Mouse (Mus musculus): ENCODE results near the gene Zfyve27. TPM values are rescaled to one million over a fixed set of nuclear protein-coding genes. Genes with fewer than 3 reads are reported as not detected.

The Zfyve27 gene
- polyA plus RNA-seq, 1 experiment from 2014 or later: 11.6 TPM

DNA sequence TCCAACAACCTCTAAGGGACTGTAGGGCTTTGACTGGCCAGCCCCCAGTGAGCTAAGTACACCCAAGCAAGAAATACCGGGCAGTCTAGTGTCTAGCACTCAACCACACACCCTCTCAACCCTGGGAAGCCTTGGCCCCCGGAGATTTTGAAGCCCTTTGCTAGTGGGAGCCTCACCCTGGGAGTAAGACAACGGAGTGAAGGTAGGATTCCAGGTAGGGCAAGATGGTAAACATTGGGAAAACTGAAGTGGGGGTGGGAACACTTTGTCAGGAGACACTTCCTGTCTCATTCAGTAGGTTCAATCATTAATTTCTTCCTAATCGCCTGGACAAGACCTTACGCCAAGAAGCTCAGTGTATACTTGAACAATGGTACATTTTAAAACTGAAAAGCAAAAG lies 36.7 kb upstream of the Zfyve27 start:
- no peak overlapping the region for H3K27ac ChIP-seq (ENCODE audit: low read depth, low read length)
- WGBS (ENCODE audit: insufficient replicate concordance): 84% methylated on average over 5 of the region's 5 CpGs
- H3K4me3 ChIP-seq (ENCODE audit: low read depth, low read length): no peak overlapping the region
- H3K27me3 ChIP-seq (ENCODE audit: control insufficient read depth, insufficient read depth, low read length): no peaks in the 10 kb centered on the region
- no peak overlapping the region for H3K9ac ChIP-seq (ENCODE audit: low read depth, low read length)
- H3K4me1 ChIP-seq (ENCODE audit: control insufficient read depth, insufficient read depth, low read length): peaks cover 27% of the 10 kb centered on the region
- peaks cover 6% of the 10 kb centered on the region; the same call in 1 of the 2 replicates for H3K36me3 ChIP-seq (ENCODE audit: control insufficient read depth, insufficient read depth, low read length)
- ATAC-seq (replicated peaks; ENCODE audit: insufficient number of reproducible peaks, low FRiP score, low TSS enrichment): no peak
- no peak overlapping the region for H3K4me2 ChIP-seq
- no peaks in the 10 kb centered on the region for H3K9me3 ChIP-seq (replicated peaks; ENCODE audit: control insufficient read depth, low read length)

DNA sequence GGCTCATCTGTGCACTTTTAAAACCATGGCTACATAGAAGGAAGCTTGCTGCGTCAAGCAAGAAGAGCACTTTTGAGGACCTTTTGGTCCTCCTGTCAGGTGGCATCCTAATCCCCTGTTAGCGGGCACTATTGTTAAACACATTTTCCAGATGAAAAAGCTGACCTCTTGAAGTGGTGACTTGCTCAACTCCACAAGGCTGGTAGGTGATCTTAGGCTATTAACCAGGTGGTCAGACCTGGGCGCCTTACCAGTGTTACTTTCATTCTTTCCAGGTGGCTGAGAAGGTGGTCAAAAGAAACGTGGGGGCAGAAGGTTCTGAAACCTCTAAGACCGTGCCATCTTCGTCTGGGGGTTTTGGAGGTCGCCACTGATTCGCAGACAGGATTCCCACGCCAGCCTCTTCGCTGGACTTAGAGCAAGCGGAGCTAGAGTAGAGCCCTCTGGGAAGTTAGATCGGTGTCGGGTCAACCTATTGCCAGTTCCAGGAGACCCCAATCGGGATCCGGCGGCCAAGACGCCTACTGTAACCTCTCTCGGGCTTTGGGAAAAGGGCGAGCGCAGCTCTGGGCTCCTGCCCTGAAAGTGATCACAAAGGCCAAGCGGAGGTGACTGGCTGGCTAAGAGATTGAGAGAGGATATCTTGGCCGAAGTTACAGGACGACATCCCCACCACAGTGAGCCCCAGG lies 35.6 kb upstream of the Zfyve27 start:
- H3K27me3 ChIP-seq (ENCODE audit: control insufficient read depth, insufficient read depth, low read length): no peaks in the 10 kb centered on the region
- H3K4me2 ChIP-seq: peak overlapping the region; percentile 98
- H3K9me3 ChIP-seq (replicated peaks; ENCODE audit: control insufficient read depth, low read length): no peaks in the 10 kb centered on the region
- no peak for ATAC-seq (replicated peaks; ENCODE audit: insufficient number of reproducible peaks, low FRiP score, low TSS enrichment)
- peak overlapping the region; percentile 89 for H3K27ac ChIP-seq (ENCODE audit: low read depth, low read length)
- no peaks in the 10 kb centered on the region; the same call in 1 of the 2 replicates for H3K36me3 ChIP-seq (ENCODE audit: control insufficient read depth, insufficient read depth, low read length)
- H3K4me3 ChIP-seq (ENCODE audit: low read depth, low read length): peak overlapping the region; percentile 76
- H3K4me1 ChIP-seq (ENCODE audit: control insufficient read depth, insufficient read depth, low read length): peaks cover 27% of the 10 kb centered on the region
- 4% methylated on average over 23 of the region's 23 CpGs for WGBS (ENCODE audit: insufficient replicate concordance)
- H3K9ac ChIP-seq (ENCODE audit: low read depth, low read length): peak overlapping the region; percentile 89

DNA sequence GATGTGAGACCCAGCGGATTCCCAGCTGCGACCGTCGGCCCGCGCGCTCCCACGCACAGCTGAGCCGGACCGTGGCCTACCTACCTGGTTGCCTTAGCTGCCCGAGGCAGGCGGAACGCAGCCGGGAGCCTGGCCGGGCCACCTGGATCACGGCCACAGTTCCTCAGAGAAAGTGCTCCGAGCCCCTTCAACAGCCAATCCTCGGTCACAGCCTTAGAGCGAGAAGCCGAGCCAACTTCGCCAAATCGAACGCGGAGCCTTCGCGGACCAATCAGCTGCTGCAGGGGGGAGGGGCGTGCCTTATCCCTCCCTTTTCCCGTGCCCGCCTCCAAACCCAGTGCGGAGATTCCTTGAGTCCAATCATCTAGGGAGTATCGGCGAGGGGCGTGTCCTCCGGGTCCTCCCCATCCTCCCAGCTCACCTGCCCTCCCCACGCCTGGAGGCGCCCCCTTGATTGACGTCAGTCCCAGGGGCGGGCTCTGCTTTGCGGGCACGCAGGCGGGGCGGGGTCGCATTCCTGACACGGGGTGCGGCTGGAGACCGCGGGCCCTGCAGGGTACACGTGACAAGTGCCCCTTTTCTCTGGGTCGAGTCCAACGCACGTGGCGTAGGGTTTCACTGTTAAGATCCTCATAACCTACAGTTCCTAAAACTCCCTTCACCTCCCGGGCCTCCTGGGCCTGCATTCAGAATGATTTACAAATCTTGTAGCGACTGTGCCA lies 34.8 kb upstream of the Zfyve27 start, which contains the start of gene Avpi1:
TSS of gene Avpi1 (minus strand) at position 273 of the 722 bp plus-strand sequence.
- H3K36me3 ChIP-seq (ENCODE audit: control insufficient read depth, insufficient read depth, low read length): no peaks in the 10 kb centered on the region
- H3K27me3 ChIP-seq (ENCODE audit: control insufficient read depth, insufficient read depth, low read length): no peaks in the 10 kb centered on the region
- H3K9me3 ChIP-seq (replicated peaks; ENCODE audit: control insufficient read depth, low read length): no peaks in the 10 kb centered on the region
- WGBS (ENCODE audit: insufficient replicate concordance): 0% methylated on average over 53 of the region's 54 CpGs
- peak within 1 kb of the TSS; percentile 76 for H3K4me3 ChIP-seq (ENCODE audit: low read depth, low read length)
- H3K27ac ChIP-seq (ENCODE audit: low read depth, low read length): peak within 1 kb of the TSS; percentile 89
- H3K4me2 ChIP-seq: peak within 1 kb of the TSS; percentile 98
- H3K9ac ChIP-seq (ENCODE audit: low read depth, low read length): peak within 1 kb of the TSS; percentile 89
- ATAC-seq (replicated peaks; ENCODE audit: insufficient number of reproducible peaks, low FRiP score, low TSS enrichment): peak; percentile 97
- peaks cover 27% of the 10 kb centered on the region for H3K4me1 ChIP-seq (ENCODE audit: control insufficient read depth, insufficient read depth, low read length)

DNA sequence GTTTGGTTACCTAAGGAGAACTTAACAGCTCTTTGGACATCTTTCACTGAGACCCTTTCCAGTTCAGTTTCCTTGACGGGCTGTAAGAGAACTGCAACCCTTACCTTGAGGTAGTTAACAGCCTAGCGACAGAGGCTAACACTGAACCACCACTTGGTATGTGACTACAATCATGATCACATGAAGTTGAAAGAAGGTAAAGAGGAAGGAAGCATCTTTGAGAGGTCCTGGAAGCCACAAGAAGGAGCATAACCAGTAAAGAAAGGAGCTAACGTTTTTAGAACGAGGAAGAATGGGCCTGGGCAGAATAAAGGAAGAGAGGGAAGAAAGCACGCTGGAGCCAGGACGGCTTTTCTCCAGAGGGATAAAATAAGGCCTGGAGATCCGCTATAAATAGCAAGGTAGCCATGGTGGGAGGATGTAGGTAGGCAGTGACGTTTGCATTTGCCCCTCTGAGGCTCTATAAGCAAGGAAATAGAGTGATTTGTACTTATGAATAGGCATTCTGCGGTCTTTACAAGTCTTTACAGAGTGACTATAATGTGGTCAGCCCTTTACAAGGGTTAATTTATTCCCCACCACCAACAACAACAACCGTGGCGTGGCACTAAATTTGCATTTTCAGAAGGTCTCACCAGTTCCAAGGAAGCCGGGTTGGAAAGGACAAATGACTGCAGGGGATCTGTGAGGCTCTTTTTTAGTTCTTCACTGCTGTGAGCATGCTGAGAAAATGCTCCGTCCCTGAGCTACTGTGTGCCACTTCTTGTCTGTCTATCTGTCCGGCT lies 34.0 kb upstream of the Zfyve27 start:
- Histone ChIP-seq H3K9ac (ENCODE audit: low read depth, low read length) (peak overlapping the region; percentile 47), H3K9me3 (replicated peaks; ENCODE audit: control insufficient read depth, low read length) (no peaks in the 10 kb centered on the region), H3K36me3 (ENCODE audit: control insufficient read depth, insufficient read depth, low read length) (no peaks in the 10 kb centered on the region), H3K27me3 (ENCODE audit: control insufficient read depth, insufficient read depth, low read length) (no peaks in the 10 kb centered on the region), H3K4me3 (ENCODE audit: low read depth, low read length) (peak overlapping the region; percentile 76), H3K4me2 (peak overlapping the region; percentile 98), H3K4me1 (ENCODE audit: control insufficient read depth, insufficient read depth, low read length) (peaks cover 27% of the 10 kb centered on the region), H3K27ac (ENCODE audit: low read depth, low read length) (peak overlapping the region; percentile 70)
- no peak for ATAC-seq (replicated peaks; ENCODE audit: insufficient number of reproducible peaks, low FRiP score, low TSS enrichment)
- 34% methylated on average over 14 of the region's 14 CpGs for WGBS (ENCODE audit: insufficient replicate concordance)

DNA sequence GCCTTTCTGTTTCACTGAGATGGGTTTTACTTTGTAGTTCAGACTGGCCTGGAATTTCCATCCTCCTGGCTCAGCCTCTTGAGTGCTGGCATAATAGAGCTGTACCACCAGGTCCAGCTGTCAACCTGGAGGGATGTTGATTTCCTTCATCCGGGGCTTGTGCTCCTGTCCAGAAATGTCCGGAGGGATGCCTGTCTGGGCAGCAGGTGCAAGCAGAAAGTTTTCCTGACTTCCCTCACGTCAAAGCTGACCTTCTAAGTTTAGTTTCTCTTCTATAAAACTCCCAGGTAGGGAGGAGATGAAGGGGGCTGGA lies 33.5 kb upstream of the Zfyve27 start:
- Histone ChIP-seq H3K4me1 (ENCODE audit: control insufficient read depth, insufficient read depth, low read length) (peaks cover 27% of the 10 kb centered on the region), H3K27ac (ENCODE audit: low read depth, low read length) (no peak overlapping the region), H3K27me3 (ENCODE audit: control insufficient read depth, insufficient read depth, low read length) (no peaks in the 10 kb centered on the region), H3K9me3 (replicated peaks; ENCODE audit: control insufficient read depth, low read length) (no peaks in the 10 kb centered on the region), H3K4me2 (no peak overlapping the region), H3K36me3 (ENCODE audit: control insufficient read depth, insufficient read depth, low read length) (no peaks in the 10 kb centered on the region), H3K9ac (ENCODE audit: low read depth, low read length) (no peak overlapping the region), H3K4me3 (ENCODE audit: low read depth, low read length) (no peak overlapping the region)
- ATAC-seq (replicated peaks; ENCODE audit: insufficient number of reproducible peaks, low FRiP score, low TSS enrichment): no peak
- WGBS (ENCODE audit: insufficient replicate concordance): 67% methylated on average over 3 of the region's 3 CpGs

DNA sequence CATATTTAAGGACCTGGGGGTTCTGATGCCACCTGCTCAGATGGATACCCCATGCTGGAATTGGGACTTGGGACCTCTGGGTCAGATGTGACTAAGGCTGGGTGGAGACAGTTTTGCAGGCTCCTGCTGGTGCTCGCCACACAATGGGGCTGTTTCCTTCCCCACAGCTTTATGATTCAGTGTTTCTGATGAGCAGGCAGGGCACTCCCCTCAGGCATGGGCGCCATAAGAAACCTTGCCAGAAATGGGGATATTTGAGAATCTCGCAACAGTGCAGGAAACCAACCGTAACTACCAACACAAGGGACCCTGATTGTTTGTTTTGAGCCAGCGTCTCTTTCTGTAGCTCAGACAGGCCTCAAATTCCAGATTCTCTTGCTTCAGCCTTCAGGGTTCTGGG lies 32.6 kb upstream of the Zfyve27 start:
- no peak overlapping the region for H3K27ac ChIP-seq (ENCODE audit: low read depth, low read length)
- H3K9me3 ChIP-seq (replicated peaks; ENCODE audit: control insufficient read depth, low read length): no peaks in the 10 kb centered on the region
- WGBS (ENCODE audit: insufficient replicate concordance): 68% methylated on average over 5 of the region's 5 CpGs
- H3K4me1 ChIP-seq (ENCODE audit: control insufficient read depth, insufficient read depth, low read length): peaks cover 21% of the 10 kb centered on the region
- no peak overlapping the region for H3K9ac ChIP-seq (ENCODE audit: low read depth, low read length)
- H3K4me2 ChIP-seq: no peak overlapping the region
- no peaks in the 10 kb centered on the region for H3K36me3 ChIP-seq (ENCODE audit: control insufficient read depth, insufficient read depth, low read length)
- no peaks in the 10 kb centered on the region for H3K27me3 ChIP-seq (ENCODE audit: control insufficient read depth, insufficient read depth, low read length)
- no peak for ATAC-seq (replicated peaks; ENCODE audit: insufficient number of reproducible peaks, low FRiP score, low TSS enrichment)
- H3K4me3 ChIP-seq (ENCODE audit: low read depth, low read length): no peak overlapping the region

DNA sequence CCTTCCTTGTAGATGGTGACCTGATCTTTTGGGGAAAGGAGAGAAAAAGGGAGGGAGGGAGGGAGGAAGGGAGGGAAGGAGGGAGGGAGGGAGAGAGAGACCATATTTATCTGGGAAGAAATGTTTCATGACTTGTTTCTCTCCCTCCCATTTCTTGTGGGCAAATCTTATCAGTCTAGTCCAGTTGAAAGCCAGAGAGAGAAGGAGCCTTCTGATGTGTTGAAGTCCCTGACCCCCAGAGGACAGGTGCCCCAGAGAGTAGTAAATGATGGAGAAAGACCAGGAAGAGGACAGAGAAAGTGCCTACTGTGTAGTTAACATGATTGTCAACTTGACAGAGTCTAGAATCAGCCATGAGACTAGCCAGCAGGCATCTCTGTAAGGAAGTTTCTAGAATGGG lies 28.7 kb upstream of the Zfyve27 start:
- Histone ChIP-seq H3K36me3 (ENCODE audit: control insufficient read depth, insufficient read depth, low read length) (no peaks in the 10 kb centered on the region), H3K4me2 (no peak overlapping the region), H3K27me3 (ENCODE audit: control insufficient read depth, insufficient read depth, low read length) (no peaks in the 10 kb centered on the region), H3K4me1 (ENCODE audit: control insufficient read depth, insufficient read depth, low read length) (no peaks in the 10 kb centered on the region), H3K4me3 (ENCODE audit: low read depth, low read length) (no peak overlapping the region), H3K27ac (ENCODE audit: low read depth, low read length) (no peak overlapping the region), H3K9me3 (replicated peaks; ENCODE audit: control insufficient read depth, low read length) (no peaks in the 10 kb centered on the region), H3K9ac (ENCODE audit: low read depth, low read length) (no peak overlapping the region)
- no peak for ATAC-seq (replicated peaks; ENCODE audit: insufficient number of reproducible peaks, low FRiP score, low TSS enrichment)

DNA sequence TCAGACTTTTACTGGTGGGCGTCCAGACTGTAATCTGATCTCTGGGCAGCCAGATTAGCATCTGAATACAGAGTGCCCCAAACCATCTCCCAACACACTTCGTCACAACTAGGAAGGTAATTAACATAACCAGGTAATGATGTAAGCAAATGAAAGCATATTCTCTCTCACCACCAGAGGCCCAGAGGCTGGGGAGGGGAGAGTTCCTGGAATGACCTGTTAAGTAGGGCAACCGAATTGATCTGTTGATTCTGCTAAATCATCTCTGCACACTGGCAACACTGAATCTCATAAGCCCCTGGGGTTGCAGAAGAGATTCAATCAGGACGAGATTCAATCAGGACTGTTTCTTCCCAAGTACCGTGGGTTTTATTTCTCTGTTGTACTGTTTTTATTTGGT lies 27.6 kb upstream of the Zfyve27 start:
- Histone ChIP-seq H3K9me3 (replicated peaks; ENCODE audit: control insufficient read depth, low read length) (no peaks in the 10 kb centered on the region), H3K9ac (ENCODE audit: low read depth, low read length) (no peak overlapping the region), H3K4me2 (no peak overlapping the region), H3K4me1 (ENCODE audit: control insufficient read depth, insufficient read depth, low read length) (no peaks in the 10 kb centered on the region), H3K36me3 (ENCODE audit: control insufficient read depth, insufficient read depth, low read length) (no peaks in the 10 kb centered on the region), H3K27me3 (ENCODE audit: control insufficient read depth, insufficient read depth, low read length) (no peaks in the 10 kb centered on the region), H3K27ac (ENCODE audit: low read depth, low read length) (no peak overlapping the region), H3K4me3 (ENCODE audit: low read depth, low read length) (no peak overlapping the region)
- WGBS (ENCODE audit: insufficient replicate concordance): 37% methylated on average over 5 of the region's 5 CpGs
- ATAC-seq (replicated peaks; ENCODE audit: insufficient number of reproducible peaks, low FRiP score, low TSS enrichment): no peak

All from heart, embryonic 11.5 days (tissue).